Mouse (Mus musculus) forebrain, embryonic 12.5 days (tissue): ENCODE measurements around the gene Gm20458. TPM values are rescaled to one million over a fixed set of nuclear protein-coding genes. Genes with fewer than 3 reads are reported as not detected.
A peak's percentile ranks its signal among the peaks of the same experiment; 100 is the strongest.

Experiments
- ATAC-seq: fragments of 200-750 bp; cut with Nextera tagmentation; 2 replicates; pipeline ENCODE4 v1.8.0; 2017; ENCODE audit warnings: moderate TSS enrichment; ENCODE audit not compliant: low FRiP score
- H3K27ac ChIP-seq: fragments of 300-500 bp; sonication (generic); 2 replicates; pipeline ENCODE4 v1.5.1; 2016; ENCODE audit warnings: mild to moderate bottlenecking
- H3K27me3 ChIP-seq: fragments of 300-500 bp; sonication (generic); 2 replicates; pipeline ENCODE4 v1.6.1; 2016; ENCODE audit warnings: mild to moderate bottlenecking
- H3K36me3 ChIP-seq: fragments of 300-500 bp; sonication (generic); replicated peaks from 2 replicates; pipeline ENCODE4 v1.6.1; 2016; ENCODE audit warnings: mild to moderate bottlenecking
- H3K4me1 ChIP-seq: fragments of 300-500 bp; sonication (generic); 2 replicates; pipeline ENCODE4 v1.6.1; 2016
- H3K4me2 ChIP-seq: fragments of 300-500 bp; sonication (generic); 2 replicates; pipeline ENCODE4 v1.6.1; 2016; ENCODE audit warnings: mild to moderate bottlenecking, moderate library complexity
- H3K4me3 ChIP-seq: fragments of 300-500 bp; sonication (generic); replicated peaks from 2 replicates; pipeline ENCODE4 v1.5.1; 2016; ENCODE audit warnings: mild to moderate bottlenecking
- H3K9ac ChIP-seq: fragments of 300-500 bp; sonication (generic); 2 replicates; pipeline ENCODE4 v1.6.1; 2016; ENCODE audit warnings: mild to moderate bottlenecking
- H3K9me3 ChIP-seq: fragments of 300-500 bp; sonication (generic); 2 replicates; pipeline ENCODE4 v1.6.1; 2016
- WGBS: fragments of 180-500 bp; shearing (Covaris S2); methylation state at CpG from one replicate; pipeline ENCODE4 v1.1.7; 2016; 5-methylcytosine and 5-hydroxymethylcytosine counted together
- polyA plus RNA-seq: library from polyadenylated mRNA; unstranded; fragments of >200 nt; fragmentation: Nextera tagmentation; extraction: Ambion mirVana; gene quantifications from 2 replicates; pipeline ENCODE4 v1.2.1, GENCODE M21; 2016

Gene Gm20458
- polyA plus RNA-seq, 1 experiment from 2014 or later, result 6.2 TPM

GRCm38 (mm10) chr2:164456864-164457300 lies 3.9 kb upstream of the Gm20458 start, which contains the start of gene Sys1:
TSS of gene Sys1 (plus strand) at chr2:164456964.
- no peak within 1 kb of the TSS for H3K4me3 ChIP-seq

GRCm38 (mm10) chr2:164457942-164458341 lies 2.8 kb upstream of the Gm20458 start:
- Histone ChIP-seq H3K27me3 (no peaks in the 10 kb centered on the region), H3K9ac (no peak overlapping the region), H3K27ac (no peak overlapping the region), H3K4me1 (peaks cover 25% of the 10 kb centered on the region), H3K9me3 (no peaks in the 10 kb centered on the region), H3K4me3 (no peak overlapping the region), H3K4me2 (no peak overlapping the region), H3K36me3 (no peaks in the 10 kb centered on the region; the same call in 1 of the 2 replicates)
- ATAC-seq, result no peak
- WGBS, result 61% methylated on average over 7 of the region's 7 CpGs

More at GRCm38 (mm10) chr2:164456864-164457300, 3.9 kb upstream of the Gm20458 start, which contains the start of gene Sys1:
- no peaks in the 10 kb centered on the region for H3K9me3 ChIP-seq
- no peak within 1 kb of the TSS for H3K9ac ChIP-seq
- no peak for ATAC-seq
- H3K4me2 ChIP-seq, result peak within 1 kb of the TSS; percentile 28; the same call in 1 of the 2 replicates
- no peaks in the 10 kb centered on the region for H3K27me3 ChIP-seq
- WGBS, result 2% methylated on average over 7 of the region's 7 CpGs
- no peak within 1 kb of the TSS for H3K27ac ChIP-seq
- peaks cover 14% of the 10 kb centered on the region for H3K4me1 ChIP-seq
- no peaks in the 10 kb centered on the region for H3K36me3 ChIP-seq

GRCm38 (mm10) chr2:164458535-164458934 lies 2.2 kb upstream of the Gm20458 start:
- Histone ChIP-seq H3K4me3 (no peak overlapping the region), H3K27me3 (no peaks in the 10 kb centered on the region), H3K36me3 (peaks cover 6% of the 10 kb centered on the region), H3K4me1 (peaks cover 29% of the 10 kb centered on the region), H3K27ac (no peak overlapping the region), H3K4me2 (no peak overlapping the region), H3K9ac (no peak overlapping the region), H3K9me3 (no peaks in the 10 kb centered on the region)
- WGBS, result 92% methylated on average over 8 of the region's 8 CpGs
- ATAC-seq, result no peak

- no peak overlapping the region for H3K4me3 ChIP-seq
- peaks cover 30% of the 10 kb centered on the region for H3K36me3 ChIP-seq
- H3K9me3 ChIP-seq, result no peaks in the 10 kb centered on the region
- H3K4me1 ChIP-seq, result peaks cover 18% of the 10 kb centered on the region
- no peaks in the 10 kb centered on the region for H3K27me3 ChIP-seq
- no peak overlapping the region for H3K27ac ChIP-seq
- no peak overlapping the region for H3K9ac ChIP-seq
- no peak overlapping the region for H3K4me2 ChIP-seq
- ATAC-seq, result no peak
Measured at GRCm38 (mm10) chr2:164465161-164465560, 4.4 kb downstream of the Gm20458 start.

- Histone ChIP-seq H3K27ac (no peak overlapping the region), H3K4me1 (peaks cover 16% of the 10 kb centered on the region), H3K27me3 (no peaks in the 10 kb centered on the region), H3K4me3 (no peak overlapping the region), H3K9ac (no peak overlapping the region), H3K9me3 (no peaks in the 10 kb centered on the region), H3K4me2 (no peak overlapping the region), H3K36me3 (peaks cover 36% of the 10 kb centered on the region)
- WGBS, result 84% methylated on average over 5 of the region's 5 CpGs
- ATAC-seq, result no peak
Measured at GRCm38 (mm10) chr2:164466787-164467186, 6.0 kb downstream of the Gm20458 start.

- ATAC-seq, result no peak
- no peak overlapping the region for H3K27ac ChIP-seq
- H3K4me1 ChIP-seq, result no peaks in the 10 kb centered on the region
- no peak overlapping the region for H3K9ac ChIP-seq
- H3K4me2 ChIP-seq, result no peak overlapping the region
- peaks cover 22% of the 10 kb centered on the region for H3K36me3 ChIP-seq
- no peaks in the 10 kb centered on the region for H3K9me3 ChIP-seq
- H3K27me3 ChIP-seq, result no peaks in the 10 kb centered on the region
- H3K4me3 ChIP-seq, result no peak overlapping the region
- 32% methylated on average over 10 of the region's 10 CpGs for WGBS
Measured at GRCm38 (mm10) chr2:164470254-164470653, 9.5 kb downstream of the Gm20458 start.

GRCm38 (mm10) chr2:164473624-164474023 lies 12.9 kb downstream of the Gm20458 start, which contains the start of gene Trp53tg5:
TSS of gene Trp53tg5 (minus strand) at chr2:164473724.
- H3K4me1 ChIP-seq, result no peaks in the 10 kb centered on the region
- H3K4me3 ChIP-seq, result no peak within 1 kb of the TSS
- no peak within 1 kb of the TSS for H3K27ac ChIP-seq
- no peak within 1 kb of the TSS for H3K9ac ChIP-seq
- no peaks in the 10 kb centered on the region for H3K27me3 ChIP-seq
- WGBS, result 91% methylated on average over 6 of the region's 6 CpGs
- no peaks in the 10 kb centered on the region for H3K9me3 ChIP-seq
- peaks cover 22% of the 10 kb centered on the region for H3K36me3 ChIP-seq
- no peak for ATAC-seq
- H3K4me2 ChIP-seq, result no peak within 1 kb of the TSS

GRCm38 (mm10) chr2:164485681-164486257 lies 25.0 kb downstream of the Gm20458 start, which contains the start of gene Dbndd2:
TSS of gene Dbndd2 (plus strand) at chr2:164486106.
- Histone ChIP-seq H3K4me2 (peak within 1 kb of the TSS; percentile 100), H3K9ac (peak within 1 kb of the TSS; percentile 74), H3K36me3 (peaks cover 7% of the 10 kb centered on the region), H3K27ac (no peak within 1 kb of the TSS), H3K9me3 (no peaks in the 10 kb centered on the region), H3K4me3 (peak within 1 kb of the TSS; percentile 72), H3K27me3 (peaks cover 42% of the 10 kb centered on the region), H3K4me1 (peaks cover 17% of the 10 kb centered on the region)
- ATAC-seq, result peak; percentile 51
- 0% methylated on average over 25 of the region's 26 CpGs for WGBS

- peaks cover 42% of the 10 kb centered on the region for H3K27me3 ChIP-seq
- H3K36me3 ChIP-seq, result peaks cover 7% of the 10 kb centered on the region
- H3K4me3 ChIP-seq, result peak overlapping the region; percentile 72
- peak; percentile 49; the same call in 1 of the 2 replicates for ATAC-seq
- H3K4me2 ChIP-seq, result peak overlapping the region; percentile 100
- H3K9ac ChIP-seq, result peak overlapping the region; percentile 74
- no peaks in the 10 kb centered on the region for H3K9me3 ChIP-seq
- WGBS, result under 1% methylated on average over 58 of the region's 90 CpGs
- no peak overlapping the region for H3K27ac ChIP-seq
- peaks cover 17% of the 10 kb centered on the region for H3K4me1 ChIP-seq
Measured at GRCm38 (mm10) chr2:164486258-164487114, 25.7 kb downstream of the Gm20458 start.

GRCm38 (mm10) chr2:164487115-164487527 lies 26.4 kb downstream of the Gm20458 start:
- Histone ChIP-seq H3K27me3 (peaks cover 42% of the 10 kb centered on the region), H3K36me3 (peaks cover 7% of the 10 kb centered on the region), H3K4me3 (peak overlapping the region; percentile 72), H3K4me1 (peaks cover 17% of the 10 kb centered on the region), H3K4me2 (peak overlapping the region; percentile 100), H3K9ac (peak overlapping the region; percentile 74), H3K9me3 (no peaks in the 10 kb centered on the region), H3K27ac (no peak overlapping the region)
- WGBS, result 12% methylated on average over 11 of the region's 11 CpGs
- no peak for ATAC-seq

- H3K4me3 ChIP-seq, result no peak overlapping the region
- 71% methylated on average over 9 of the region's 9 CpGs for WGBS
- no peak for ATAC-seq
Measured at GRCm38 (mm10) chr2:164487812-164488211, 27.0 kb downstream of the Gm20458 start.

GRCm38 (mm10) chr2:164494126-164494525 lies 33.4 kb downstream of the Gm20458 start:
- peaks cover 14% of the 10 kb centered on the region for H3K4me1 ChIP-seq
- H3K4me2 ChIP-seq, result no peak overlapping the region
- H3K36me3 ChIP-seq, result peaks cover 7% of the 10 kb centered on the region
- ATAC-seq, result no peak
- 51% methylated on average over 2 of the region's 2 CpGs for WGBS
- H3K27me3 ChIP-seq, result 0 out of 2 replicates have a peak, but pooled peaks cover 5% of the 10 kb centered on the region
- H3K27ac ChIP-seq, result no peak overlapping the region
- no peaks in the 10 kb centered on the region for H3K9me3 ChIP-seq
- H3K4me3 ChIP-seq, result no peak overlapping the region
- no peak overlapping the region for H3K9ac ChIP-seq

More at GRCm38 (mm10) chr2:164487812-164488211, 27.0 kb downstream of the Gm20458 start:
- no peaks in the 10 kb centered on the region for H3K9me3 ChIP-seq
- peaks cover 7% of the 10 kb centered on the region for H3K36me3 ChIP-seq
- no peak overlapping the region for H3K9ac ChIP-seq
- H3K4me2 ChIP-seq, result no peak overlapping the region
- H3K4me1 ChIP-seq, result peaks cover 17% of the 10 kb centered on the region
- H3K27ac ChIP-seq, result no peak overlapping the region
- H3K27me3 ChIP-seq, result peaks cover 42% of the 10 kb centered on the region
